Mouse (Mus musculus) testis, adult 2 months (tissue): Measurements from ENCODE around the gene Gnai2. TPM values are rescaled to one million over a fixed set of nuclear protein-coding genes. Genes with fewer than 3 reads are reported as not detected.
"Not testable (repeated sequence)": the region's sequence is repeated elsewhere in the genome, so short reads cannot be mapped to it uniquely, and the experiment has no call there.

ENCODE experiments used
- H3K27ac ChIP-seq: fragments of 200-500 bp; 2 replicates; pipeline ENCODE4 v1.5.1; 2012; ENCODE audit warnings: low read depth, low read length; ENCODE audit not compliant: control insufficient read depth, insufficient read depth
- H3K27me3 ChIP-seq: fragments of 200-500 bp; 2 replicates; pipeline ENCODE4 v1.6.1; 2012; ENCODE audit warnings: mild to moderate bottlenecking, low read length, moderate library complexity; ENCODE audit not compliant: control insufficient read depth, insufficient read depth
- H3K36me3 ChIP-seq: fragments of 200-500 bp; 2 replicates; pipeline ENCODE4 v1.6.1; 2012; ENCODE audit warnings: mild to moderate bottlenecking, low read length; ENCODE audit not compliant: control insufficient read depth, insufficient read depth
- H3K4me1 ChIP-seq: fragments of 200-500 bp; 2 replicates; pipeline ENCODE4 v1.6.1; 2012; ENCODE audit warnings: low read length; ENCODE audit not compliant: control insufficient read depth, insufficient read depth
- H3K4me3 ChIP-seq: fragments of 200-500 bp; 2 replicates; pipeline ENCODE4 v1.5.1; 2012; ENCODE audit warnings: low read depth, mild to moderate bottlenecking, low read length, moderate library complexity, mixed read lengths; ENCODE audit not compliant: control insufficient read depth
- CTCF ChIP-seq: fragments of 200-500 bp; IDR thresholded peaks from 2 replicates; pipeline ENCODE4 v1.5.1; 2012; ENCODE audit warnings: low read depth, mild to moderate bottlenecking, inconsistent platforms, low read length, moderate library complexity; ENCODE audit not compliant: control insufficient read depth, insufficient read depth, insufficient replicate concordance
- POLR2A ChIP-seq: fragments of 200-500 bp; IDR thresholded peaks from 2 replicates; pipeline ENCODE4 v1.6.1; 2012; ENCODE audit warnings: low read depth, mild to moderate bottlenecking, inconsistent platforms, low read length, moderate library complexity; ENCODE audit not compliant: control insufficient read depth
- polyA plus RNA-seq: library from polyadenylated mRNA; depleted of rRNA; stranded (reverse); fragments of >200 nt; gene quantifications from 2 replicates; pipeline ENCODE4 v1.2.3, GENCODE M21; 2012; rRNA removed

Gnai2 gene
- 87.7 and 103 TPM in 2 replicates for polyA plus RNA-seq

DNA sequence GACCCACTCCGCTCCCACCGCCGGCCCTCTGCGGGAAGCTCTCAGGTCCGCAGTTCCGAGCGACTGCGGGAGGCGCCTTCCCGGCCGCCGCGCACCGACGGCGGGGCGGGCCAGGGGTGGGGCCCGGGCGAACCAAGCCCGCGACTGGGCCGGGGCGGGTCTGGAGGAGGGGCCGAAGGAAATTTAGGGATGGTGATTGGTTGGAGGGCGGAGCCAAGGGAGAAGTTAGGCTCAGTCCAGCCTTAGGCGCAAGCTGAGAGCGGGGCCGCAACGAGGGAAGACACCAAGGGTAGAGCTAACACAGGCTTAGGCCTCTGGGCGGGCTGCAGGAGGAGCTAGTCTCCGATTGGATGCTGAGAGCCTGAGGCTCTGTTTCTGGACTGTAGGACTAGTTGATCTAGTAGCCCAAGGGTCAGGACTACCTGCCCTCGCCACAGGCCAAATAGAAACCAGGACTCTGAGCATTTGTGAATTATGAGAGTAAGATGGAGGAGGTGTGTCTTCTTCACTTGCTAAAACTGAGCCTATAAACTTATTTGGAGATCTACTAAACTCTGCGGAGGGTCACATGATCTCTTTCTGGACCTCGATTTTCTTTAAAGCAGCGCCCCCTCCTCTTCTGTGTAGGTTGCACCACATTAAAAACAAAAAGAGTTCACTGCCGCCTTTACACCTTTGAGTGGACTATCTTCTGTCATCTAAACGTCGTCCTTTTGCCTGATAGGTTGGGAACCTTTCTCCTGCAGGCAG lies at the start of gene Gnai2:
Gene Gnai2 (minus strand): TSS at position 89 of the 750 bp plus-strand sequence.
- TF ChIP-seq CTCF (no peak), POLR2A (peak; percentile 82; the same call in 1 of the 2 replicates)
- Histone ChIP-seq H3K4me3 (peak within 1 kb of the TSS; percentile 91), H3K36me3 (no peaks in the 10 kb centered on the region), H3K27me3 (no peaks in the 10 kb centered on the region), H3K27ac (peak within 1 kb of the TSS; percentile 99), H3K4me1 (peaks cover 36% of the 10 kb centered on the region)

DNA sequence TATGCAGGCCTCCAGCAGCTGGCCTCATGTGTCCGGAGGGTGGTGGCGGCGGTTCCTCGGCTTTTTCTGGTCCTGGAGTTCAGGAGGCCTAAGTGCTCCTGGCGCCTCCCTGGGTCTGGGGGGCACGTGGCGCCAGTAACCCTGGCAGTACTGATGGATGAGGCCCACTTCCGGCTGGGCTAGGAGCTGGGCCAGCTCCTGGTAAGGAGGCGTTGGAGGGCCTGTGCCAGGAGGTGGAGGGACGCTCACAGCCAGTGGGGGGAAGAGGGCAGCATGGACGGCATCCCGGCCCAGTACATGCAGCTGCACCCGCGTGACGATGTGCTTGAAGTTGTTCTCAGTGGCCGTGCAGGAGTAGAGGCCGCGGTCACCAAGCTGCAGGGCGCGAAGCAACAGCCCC lies 47.2 kb upstream of the Gnai2 start:
- Histone ChIP-seq H3K4me3 (no peak overlapping the region), H3K27me3 (no peaks in the 10 kb centered on the region), H3K36me3 (no peaks in the 10 kb centered on the region), H3K4me1 (peaks cover under 1% of the 10 kb centered on the region), H3K27ac (no peak overlapping the region)
- no peak for TF ChIP-seq CTCF
- TF ChIP-seq POLR2A: no peak

DNA sequence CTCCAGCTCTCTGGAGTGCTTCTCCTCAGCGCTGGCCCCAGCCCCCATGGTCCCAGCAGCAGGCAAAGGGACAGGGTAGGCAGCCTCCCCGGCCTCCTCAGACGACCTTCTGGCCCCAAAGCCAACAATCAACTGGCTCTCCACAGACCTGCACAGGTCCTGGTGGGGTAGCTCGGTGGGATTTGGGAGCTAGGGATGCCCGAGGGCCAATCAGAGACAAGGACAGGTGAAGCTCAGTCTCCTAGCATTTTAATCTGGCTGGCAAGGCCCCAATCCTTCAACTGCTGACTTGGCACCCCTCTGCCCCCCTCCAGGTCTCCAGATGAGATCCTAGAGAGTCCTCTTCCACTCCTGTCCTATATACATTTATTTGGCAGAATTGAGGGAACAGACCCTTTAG lies 44.3 kb upstream of the Gnai2 start, which contains the start of gene Gnat1:
Gene Gnat1 (minus strand): TSS at position 212 of the 400 bp plus-strand sequence.
- TF ChIP-seq POLR2A: no peak
- no peak for TF ChIP-seq CTCF
- H3K4me1 ChIP-seq: peaks cover 14% of the 10 kb centered on the region
- H3K36me3 ChIP-seq: no peaks in the 10 kb centered on the region
- H3K27ac ChIP-seq: no peak within 1 kb of the TSS
- H3K27me3 ChIP-seq: no peaks in the 10 kb centered on the region
- no peak within 1 kb of the TSS for H3K4me3 ChIP-seq

DNA sequence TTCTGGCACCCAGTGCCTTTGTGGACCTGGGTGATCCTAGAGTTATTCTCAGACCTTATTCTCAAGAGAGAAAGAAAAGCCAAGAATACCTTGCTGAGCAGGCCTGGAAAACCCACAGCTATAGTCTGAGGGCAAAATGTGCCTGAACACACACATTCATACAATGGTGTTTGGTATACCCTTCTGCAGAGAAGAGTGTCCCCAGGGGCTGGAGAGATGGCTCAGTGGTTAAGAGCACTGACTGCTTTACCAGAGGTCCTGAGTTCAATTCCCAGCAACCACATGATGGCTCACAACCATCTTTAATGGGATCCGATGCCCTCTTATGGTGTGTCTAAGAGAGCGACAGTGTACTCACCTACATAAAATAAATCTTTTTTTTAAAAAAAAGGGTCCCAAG lies 43.7 kb upstream of the Gnai2 start:
- Histone ChIP-seq H3K27me3 (no peaks in the 10 kb centered on the region), H3K4me1 (peaks cover 14% of the 10 kb centered on the region), H3K27ac (no peak overlapping the region), H3K4me3 (no peak overlapping the region), H3K36me3 (no peaks in the 10 kb centered on the region)
- TF ChIP-seq CTCF: no peak
- TF ChIP-seq POLR2A: no peak

DNA sequence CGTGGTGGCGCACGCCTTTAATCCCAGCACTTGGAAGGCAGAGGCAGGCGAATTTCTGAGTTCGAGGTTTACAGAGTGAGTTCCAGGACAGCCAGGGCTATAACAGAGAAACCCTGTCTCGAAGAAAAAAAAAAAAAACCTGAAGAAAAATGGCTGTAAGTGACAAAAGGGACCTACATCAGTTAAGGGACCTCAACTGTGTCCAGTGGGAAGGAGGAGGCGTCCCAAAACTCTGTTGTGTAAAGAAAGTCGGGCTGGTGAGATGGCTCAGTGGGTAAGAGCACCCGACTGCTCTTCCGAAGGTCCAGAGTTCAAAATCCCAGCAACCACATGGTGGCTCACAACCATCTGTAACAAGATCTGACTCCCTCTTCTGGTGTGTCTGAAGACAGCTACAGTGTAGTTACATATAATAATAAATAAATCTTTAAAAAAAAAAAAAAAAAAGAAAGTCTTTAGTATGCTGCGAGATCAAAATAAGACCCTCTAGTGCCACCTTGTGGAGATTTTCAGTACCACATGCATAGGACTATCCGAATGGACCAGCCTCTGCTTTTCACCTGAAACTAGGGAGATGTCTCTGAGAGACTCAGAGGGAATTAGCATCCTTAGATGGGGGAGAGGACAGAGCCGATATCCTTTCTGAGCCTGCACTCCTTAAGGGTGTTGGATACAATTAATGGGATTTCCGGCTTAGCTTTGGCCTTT lies 42.8 kb upstream of the Gnai2 start:
- H3K4me1 ChIP-seq: peaks cover 14% of the 10 kb centered on the region
- not testable (repeated sequence) for H3K27ac ChIP-seq, H3K27me3 ChIP-seq, H3K4me3 ChIP-seq, H3K36me3 ChIP-seq

DNA sequence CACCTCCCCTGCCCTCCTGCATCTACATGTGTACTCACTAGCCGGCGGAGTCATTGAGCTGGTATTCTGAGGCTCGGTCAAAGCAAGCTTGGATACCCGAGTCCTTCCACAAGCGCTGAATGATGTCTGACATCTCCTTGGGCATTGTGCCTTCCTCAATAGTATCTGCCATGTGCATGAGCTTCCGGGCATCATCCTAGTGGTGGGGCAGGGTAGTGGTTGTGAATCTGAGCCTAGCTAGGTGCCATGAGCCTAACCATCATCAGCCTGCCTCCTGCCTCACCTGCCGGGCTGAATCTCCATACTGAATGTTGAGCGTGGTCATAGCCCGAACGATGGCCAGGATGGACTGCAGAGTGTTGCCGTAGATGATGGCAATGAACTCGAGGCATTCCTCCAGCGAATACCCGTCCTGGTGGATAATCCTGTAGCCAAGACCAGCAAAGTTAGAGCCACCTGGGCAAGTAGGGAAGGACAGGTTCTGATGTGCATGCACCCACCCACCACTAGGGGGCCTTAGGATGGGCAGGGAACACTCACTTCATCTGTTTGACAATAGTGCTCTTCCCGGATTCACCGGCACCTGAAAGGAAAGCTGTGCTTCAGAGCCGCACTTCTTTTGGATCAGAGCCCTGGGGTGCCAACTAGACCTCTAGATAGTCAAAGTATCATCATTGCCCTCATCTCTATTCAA lies 42.1 kb upstream of the Gnai2 start:
- Histone ChIP-seq H3K27ac (no peak overlapping the region), H3K27me3 (no peaks in the 10 kb centered on the region), H3K4me1 (peaks cover 14% of the 10 kb centered on the region), H3K4me3 (peak overlapping the region; percentile 5; the same call in 1 of the 2 replicates), H3K36me3 (no peaks in the 10 kb centered on the region)
- TF ChIP-seq CTCF: peak; percentile 91
- TF ChIP-seq POLR2A: no peak

DNA sequence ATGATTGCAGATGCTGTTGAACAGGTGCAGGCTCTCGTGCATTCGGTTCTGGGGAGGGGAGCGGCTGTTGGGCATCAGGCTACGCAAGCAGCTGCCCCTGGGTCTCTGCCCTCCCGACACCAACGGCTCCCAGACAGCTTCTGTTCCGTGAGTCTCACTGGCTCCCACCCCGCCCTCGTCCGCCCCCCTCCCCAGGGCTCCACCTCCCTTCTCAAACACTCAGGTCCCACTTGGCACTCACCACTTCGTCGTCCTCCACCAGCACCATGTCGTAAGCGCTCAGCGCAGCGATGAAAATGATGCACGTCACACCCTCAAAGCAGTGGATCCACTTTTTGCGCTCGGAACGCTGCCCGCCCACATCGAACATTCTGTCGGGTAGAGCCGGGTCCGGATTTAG lies 41.1 kb upstream of the Gnai2 start:
- no peaks in the 10 kb centered on the region for H3K36me3 ChIP-seq
- TF ChIP-seq CTCF: no peak
- no peak for TF ChIP-seq POLR2A
- no peak overlapping the region for H3K27ac ChIP-seq
- peak overlapping the region; percentile 49 for H3K4me3 ChIP-seq
- peaks cover 14% of the 10 kb centered on the region for H3K4me1 ChIP-seq
- H3K27me3 ChIP-seq: no peaks in the 10 kb centered on the region
